Mouse (Mus musculus) adrenal gland, postnatal 25 days (tissue): ENCODE measurements around the gene Atraid. TPM values are rescaled to one million over a fixed set of nuclear protein-coding genes. Genes with fewer than 3 reads are reported as not detected.

Experiments used
- DNase-seq: peaks from one replicate; pipeline ENCODE4 v3.0.0; 2021; ENCODE audit warnings: mixed read lengths
- total RNA-seq: library from RNA; stranded (reverse); gene quantifications from 2 replicates; pipeline ENCODE4 v1.2.3, GENCODE M21; 2021

Gene Atraid
- total RNA-seq, 1 experiment from 2014 or later = 139 TPM

DNA sequence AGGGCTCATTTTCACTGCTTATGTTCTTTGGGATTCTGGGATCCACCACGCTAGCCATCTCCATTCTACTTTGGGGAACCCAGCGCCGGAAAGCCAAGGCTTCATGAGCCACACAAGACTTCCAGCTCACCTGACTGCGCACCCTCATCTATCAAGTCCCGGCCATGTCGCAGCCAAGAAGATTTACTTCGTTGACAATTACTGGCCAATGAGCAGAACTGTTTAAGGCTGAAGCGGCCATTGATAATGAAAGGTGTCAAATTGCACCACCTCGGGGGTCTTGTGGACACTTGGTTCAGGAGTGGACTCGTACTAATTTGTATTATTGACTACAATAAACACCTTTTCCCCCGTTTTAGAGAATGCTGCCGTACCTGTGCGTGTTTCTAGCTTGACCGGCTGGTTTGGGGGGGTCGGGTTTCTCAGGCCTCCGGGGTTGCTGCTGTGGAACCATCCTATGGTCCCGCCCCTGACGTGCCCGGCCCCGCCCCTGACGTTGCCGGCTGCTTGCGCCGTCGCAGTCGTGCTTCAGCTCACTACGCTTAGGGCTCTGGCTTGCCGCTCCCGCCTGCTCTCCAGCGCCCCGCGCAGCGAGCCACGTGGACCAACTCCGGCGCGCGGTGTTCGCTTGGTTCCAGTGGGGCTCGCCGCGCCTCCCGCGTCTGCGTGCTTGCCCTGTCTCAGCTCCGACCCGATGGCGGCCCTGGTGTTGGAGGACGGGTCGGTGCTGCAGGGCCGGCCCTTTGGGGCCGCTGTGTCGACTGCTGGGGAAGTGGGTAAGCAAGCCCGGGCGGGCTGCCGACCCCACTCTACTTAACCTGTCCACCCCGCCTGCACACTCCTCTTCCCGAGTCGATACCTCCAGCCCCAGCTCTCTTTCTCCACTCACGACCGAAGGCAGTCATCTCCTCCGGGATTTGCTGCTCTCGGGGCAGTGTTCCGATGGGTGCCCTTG lies 6.4 kb downstream of the Atraid start, which contains the start of gene Cad:
Cad (plus strand) TSS at position 520 of the 955 bp plus-strand sequence.
- peak; percentile 96 for DNase-seq

DNA sequence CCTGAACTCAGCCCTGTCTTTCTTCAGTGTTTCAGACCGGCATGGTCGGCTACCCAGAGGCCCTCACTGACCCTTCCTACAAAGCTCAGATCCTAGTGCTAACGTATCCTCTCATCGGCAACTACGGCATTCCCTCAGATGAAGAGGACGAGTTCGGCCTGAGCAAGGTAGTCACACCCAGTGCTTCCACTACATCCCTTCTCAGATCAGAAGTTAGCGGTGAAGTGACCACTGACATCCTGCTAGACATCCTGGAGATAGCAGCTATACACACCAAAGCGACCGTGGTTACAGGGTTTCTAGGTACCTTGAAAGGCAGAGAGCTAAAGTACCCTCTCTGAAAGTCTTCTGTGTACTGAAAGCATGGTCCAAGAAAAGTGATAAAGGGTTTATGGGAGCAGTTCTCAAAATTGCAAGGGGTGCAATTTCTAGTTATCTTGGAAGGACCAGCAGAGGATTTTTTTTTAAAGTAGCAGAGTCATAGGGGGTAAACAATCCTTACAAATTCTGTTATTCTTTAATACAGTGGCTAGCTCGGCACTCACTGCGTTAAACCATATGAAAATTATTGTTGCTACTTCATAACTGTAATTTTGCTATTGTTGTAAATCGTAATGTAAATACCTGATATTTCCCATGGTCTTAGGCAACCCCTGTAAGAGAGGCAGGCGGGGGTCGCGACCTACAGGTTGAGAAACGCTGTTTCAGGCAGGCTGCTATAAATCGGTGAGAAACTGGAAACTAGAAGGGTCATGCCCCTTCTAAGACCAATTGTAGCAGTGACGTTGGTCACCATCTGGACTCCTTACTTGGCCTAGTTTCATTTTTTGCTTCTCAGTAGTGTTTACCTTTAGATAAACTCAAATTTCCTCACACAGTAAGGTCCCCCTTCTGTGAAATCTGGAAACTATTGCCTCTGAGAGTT lies 7.4 kb downstream of the Atraid start:
- no peak for DNase-seq

DNA sequence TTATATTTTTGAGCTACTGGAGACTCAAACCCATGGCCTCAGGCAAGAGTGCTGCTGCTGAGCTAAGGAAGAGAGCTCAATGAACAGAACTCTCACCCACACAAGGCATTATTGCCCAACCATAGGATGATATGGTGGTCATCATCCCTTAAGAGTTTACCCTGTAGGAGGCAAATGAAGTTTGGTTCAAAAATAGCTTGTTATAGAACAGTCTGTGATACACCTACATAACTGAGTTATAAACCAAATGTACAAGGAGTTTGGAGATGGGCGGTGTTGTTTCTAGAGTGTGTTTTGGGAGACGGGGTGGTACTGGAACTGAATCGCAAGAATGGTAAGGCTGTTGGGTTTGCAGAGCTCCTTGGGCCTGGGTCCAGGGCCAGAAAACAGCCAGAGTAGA lies 21.7 kb downstream of the Atraid start:
- DNase-seq = no peak

DNA sequence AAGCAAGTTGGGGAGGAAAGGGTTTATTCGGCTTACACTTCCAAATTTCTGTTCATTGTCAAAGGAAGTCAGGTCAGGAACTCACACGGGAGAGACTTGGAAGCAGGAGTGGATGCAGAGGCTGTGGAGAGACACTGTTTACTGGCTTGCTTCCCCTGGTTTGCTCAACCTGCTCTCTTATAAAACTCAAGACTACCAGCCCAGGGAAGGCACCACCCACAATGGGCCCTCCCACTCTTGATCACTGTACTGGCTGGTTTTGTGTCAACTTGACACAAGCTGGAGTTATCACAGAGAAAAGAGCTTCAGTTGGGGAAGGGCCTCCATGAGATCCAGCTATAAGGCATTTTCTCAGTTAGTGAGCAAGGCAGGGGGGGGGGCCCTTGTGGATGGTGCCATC lies 22.9 kb downstream of the Atraid start:
- no peak for DNase-seq

DNA sequence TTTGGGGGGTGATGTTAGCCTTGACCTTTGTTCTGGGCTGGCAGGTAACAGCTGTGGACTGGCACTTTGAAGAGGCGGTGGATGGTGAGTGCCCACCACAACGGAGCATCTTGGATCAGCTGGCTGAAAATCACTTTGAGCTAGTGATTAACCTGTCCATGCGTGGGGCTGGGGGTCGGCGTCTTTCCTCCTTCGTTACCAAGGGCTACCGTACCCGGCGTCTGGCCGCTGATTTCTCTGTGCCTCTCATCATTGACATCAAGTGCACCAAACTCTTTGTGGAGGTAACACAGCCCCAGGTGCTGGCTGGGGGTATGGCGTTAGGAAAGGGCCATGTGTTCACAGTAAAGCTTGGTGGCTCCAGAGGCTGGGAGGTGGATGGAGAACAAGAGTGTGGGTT lies 23.7 kb downstream of the Atraid start:
- DNase-seq = no peak

DNA sequence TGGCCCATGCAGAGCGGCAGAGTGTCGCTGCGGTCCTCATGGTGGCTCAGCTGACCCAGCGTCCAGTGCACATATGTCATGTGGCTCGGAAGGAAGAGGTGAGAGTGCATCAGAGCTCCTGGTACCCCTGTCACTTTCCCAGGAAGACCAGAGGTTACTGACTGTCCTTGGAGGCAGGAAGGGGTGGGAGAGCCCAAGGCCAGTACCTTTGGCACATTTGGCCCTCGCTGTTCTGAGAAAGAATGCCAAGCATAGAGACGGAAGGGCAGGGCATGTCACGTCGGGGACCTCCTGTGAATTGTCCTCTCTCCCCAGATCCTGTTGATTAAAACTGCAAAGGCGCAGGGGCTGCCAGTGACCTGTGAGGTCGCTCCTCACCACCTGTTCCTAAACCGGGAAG lies 25.1 kb downstream of the Atraid start:
- no peak for DNase-seq

DNA sequence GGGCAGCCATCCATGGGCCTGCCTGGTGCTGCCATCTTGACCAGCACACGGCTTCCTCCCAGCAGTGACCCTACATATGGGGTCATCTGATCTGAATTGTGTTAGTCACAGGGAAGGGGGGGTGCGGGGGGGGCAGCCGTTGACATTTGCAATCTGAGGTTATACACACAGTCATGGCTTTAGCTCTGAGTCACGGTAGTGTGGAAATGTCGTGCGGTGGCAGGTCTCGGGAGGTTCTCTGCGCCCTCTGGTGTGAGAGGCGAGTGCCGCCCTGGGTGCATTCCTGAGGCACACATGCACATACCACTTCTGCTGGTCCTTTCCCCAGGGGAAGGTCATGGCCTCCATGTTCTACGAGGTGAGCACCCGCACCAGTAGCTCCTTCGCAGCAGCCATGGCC lies 28.2 kb downstream of the Atraid start:
- peak; percentile 59 for DNase-seq

DNA sequence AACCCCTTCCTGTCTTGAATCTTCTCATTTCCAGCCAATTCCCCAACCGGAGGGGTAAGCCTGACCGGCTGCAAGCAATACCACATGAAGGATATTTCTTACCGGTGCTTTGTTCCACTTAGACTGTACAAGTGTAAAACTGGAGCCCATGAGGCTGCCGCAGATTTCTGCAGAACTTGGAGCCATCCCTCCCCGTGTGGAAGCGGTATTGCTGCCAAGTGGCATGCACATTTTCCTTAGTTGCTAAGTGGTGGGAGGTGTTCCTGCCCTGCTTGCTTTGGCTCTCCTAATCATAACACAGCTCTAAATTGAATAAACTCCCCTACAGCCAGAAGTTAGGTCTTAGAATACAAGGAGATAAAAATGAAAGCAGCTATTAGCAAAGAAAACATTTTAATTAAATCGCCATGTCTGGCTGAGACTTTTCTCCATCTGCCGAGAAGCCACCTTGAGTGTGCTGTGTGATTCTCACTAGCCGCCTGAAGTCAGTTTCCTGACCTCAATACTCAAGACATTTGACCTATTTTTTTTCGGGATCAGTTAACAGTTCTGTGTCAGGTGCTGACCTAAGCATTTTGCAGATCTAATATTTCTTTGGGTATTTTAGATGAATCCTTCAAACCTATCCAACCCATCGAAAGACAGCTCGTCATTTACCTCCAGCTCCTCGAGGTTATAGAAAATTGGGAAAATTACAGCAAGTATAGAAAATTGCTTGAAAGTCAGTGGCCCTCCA lies 32.1 kb downstream of the Atraid start:
- DNase-seq = no peak

DNA sequence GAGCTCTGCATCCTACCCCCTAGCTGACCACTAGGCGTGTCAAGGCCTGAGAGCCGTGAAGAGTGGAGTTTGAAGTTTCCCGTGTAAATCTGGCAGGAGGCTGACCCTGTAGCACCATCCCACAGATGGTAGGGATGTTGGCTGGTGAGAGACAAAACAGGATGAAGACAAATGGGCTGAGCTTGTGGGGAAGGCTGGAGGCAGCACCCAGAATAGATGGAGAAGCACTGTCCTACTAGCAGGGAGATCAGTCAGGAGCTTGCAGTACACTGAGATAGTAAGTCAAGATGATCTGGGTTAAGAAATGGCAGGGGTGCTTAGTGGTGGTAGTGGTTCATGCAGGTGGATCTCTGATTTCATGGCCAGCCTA lies 32.7 kb downstream of the Atraid start:
- DNase-seq = no peak

DNA sequence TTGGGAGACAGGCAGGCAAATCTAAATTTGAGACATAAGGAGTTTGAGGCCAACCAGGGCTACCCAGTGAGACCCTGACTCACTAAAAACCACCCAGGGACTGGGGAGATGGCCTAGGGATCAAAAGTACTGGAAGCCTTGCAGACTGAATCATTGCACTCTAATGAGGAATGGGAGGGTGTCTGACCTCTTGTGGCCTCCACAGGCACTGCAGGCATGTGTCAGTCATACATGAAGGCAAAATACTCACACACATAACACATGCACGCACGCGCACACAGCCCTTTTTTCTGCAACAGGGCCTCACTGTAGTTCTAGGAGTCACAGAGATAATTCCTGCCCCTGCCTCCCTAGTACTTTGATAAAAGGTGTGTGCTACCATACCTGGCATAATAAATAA lies 33.3 kb downstream of the Atraid start:
- peak; percentile 52 for DNase-seq

DNA sequence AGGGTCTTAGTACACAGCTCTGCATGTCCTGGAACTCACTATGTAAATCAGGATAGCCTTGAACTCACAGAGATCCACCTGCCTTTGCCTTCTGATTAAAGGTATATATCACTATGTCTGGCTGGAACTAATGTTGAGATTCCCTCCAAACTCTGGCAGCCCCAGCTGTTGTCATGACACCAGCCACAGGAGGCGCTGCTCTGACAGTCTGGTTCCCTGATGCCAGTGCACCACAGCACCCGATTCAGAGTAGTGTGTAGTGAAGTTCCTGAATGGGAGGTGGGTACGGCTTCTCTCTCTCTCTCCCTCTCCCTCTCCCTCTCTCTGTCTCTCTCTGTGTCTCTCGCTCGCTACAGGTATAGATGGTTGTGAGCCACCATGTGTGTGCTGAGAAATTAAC lies 34.2 kb downstream of the Atraid start:
- DNase-seq = peak; percentile 68

DNA sequence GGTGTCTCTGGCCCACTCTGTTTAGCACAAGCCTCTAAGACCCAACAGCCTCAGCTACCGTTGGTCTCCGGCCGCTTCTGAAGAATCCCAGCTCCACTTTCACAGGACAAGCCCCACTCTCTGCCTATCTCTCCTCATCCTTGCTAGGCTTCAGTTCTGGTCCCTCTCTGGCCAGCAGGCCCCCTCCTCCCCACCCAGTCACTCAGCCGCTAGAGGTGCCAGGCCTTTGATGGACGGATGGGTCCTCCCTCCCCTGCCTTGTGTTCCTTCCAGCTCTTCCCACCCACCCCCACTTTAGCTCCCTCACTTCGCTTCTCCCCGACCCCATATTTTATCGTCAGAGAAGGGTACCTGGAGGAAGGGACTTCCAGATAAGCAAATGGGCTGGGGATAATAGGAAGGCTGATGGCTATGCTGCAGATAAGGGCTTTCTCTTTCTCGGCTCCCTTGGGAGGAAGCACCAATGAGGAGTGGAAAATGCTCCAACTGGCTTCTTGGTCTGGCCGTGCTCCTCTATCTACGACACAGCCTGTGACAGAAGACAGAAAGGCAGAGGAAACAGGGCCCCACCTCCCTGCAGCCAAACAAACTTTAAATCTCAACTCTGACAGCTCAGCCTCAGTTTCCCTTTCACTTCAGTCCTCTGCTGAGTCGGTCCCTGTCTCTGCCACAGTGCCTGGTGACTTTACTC lies 35.0 kb downstream of the Atraid start:
- DNase-seq = no peak

DNA sequence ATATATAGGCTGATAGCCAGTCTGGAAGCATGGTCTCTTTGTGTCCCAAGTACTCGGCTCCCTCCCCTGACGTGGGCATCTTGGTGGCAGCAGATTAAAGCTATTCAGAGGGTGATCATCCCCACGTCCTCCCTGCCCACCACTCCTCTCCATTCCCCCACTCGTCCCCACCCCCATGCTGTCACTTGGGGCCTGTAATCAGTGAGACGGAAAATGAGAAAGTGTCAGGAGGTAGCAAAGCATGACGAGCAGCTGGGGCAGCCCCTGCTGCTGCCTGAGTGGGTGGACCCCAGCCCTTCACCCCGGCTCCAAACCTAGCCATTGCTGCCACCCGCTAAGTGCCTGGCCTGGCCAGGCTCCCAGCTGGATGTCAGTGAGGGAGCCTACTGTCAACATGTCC lies 35.8 kb downstream of the Atraid start:
- no peak for DNase-seq

DNA sequence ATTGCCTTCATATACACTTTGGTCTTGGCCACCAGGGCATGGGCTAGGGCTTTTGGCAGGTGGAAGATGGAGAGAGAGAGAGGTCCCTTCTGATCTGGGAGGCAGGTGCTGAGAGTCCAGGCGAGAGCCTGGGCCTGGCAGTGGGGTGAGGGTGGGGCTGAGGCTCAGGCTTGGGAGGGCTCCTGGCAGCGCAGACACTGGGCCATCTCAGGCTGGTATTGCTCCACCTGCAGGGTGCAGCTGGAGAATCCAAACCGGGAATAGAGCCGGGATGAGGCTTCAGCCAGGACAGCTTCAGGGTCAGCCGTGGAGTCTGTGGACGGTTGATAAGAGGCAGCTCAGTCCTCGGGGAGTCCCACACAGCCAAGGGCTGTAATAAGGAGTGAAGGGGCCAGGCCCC lies 38.5 kb downstream of the Atraid start:
- DNase-seq = no peak

DNA sequence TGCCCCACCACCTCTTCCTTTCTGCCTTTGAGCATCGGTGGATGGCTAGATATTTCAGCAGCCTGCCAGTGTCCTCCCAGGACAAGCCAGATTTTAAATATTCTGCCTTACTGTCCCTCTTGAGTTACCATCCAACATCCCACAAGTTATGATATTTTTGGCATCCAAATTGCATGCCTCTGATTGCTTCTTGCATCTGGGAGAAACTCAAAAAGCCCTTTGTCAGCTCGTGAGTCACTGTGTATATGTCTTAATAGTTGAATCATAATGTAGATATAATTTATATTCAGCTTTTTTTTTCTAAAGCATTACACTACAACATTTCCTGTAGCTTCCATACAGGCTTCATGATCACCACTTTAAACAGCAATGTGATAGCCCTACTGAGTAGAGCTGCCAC lies 39.0 kb downstream of the Atraid start:
- DNase-seq = no peak

DNA sequence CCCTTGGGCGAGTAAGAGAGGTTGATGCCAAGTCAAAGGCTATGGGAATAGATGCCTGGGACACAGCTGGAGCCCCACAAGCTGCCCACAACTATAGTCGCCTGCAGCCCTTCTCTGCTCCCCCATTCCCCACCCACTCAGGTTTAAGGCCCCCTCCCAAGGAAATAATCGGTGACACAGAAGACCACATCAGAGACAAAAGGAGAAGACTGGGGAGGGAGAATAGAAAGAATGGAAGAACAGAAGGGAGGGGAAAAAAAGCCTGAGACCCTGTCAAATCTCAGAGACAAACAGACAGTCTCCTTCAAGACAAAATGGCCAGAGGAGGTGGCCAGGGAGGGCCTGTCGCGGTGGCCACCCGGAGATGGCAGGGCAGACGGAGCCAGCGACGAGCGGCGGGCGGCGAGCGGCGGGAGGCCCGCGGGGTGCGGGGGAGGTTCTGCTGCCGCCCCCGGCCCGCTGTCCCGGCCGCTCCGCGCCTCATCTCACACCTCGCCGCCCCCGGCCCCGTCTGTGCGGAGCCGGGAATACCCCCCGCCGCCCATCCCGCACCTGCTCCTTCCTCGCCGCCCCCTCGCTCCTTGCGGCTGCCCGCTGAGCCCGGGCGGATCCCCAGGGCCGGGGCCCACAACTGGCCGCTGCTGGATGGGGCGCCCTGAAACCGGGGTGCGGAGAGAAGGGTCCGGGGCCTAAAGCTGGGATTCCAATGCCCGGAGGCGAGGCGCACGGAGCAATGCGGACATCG lies 44.3 kb downstream of the Atraid start:
- DNase-seq = no peak

DNA sequence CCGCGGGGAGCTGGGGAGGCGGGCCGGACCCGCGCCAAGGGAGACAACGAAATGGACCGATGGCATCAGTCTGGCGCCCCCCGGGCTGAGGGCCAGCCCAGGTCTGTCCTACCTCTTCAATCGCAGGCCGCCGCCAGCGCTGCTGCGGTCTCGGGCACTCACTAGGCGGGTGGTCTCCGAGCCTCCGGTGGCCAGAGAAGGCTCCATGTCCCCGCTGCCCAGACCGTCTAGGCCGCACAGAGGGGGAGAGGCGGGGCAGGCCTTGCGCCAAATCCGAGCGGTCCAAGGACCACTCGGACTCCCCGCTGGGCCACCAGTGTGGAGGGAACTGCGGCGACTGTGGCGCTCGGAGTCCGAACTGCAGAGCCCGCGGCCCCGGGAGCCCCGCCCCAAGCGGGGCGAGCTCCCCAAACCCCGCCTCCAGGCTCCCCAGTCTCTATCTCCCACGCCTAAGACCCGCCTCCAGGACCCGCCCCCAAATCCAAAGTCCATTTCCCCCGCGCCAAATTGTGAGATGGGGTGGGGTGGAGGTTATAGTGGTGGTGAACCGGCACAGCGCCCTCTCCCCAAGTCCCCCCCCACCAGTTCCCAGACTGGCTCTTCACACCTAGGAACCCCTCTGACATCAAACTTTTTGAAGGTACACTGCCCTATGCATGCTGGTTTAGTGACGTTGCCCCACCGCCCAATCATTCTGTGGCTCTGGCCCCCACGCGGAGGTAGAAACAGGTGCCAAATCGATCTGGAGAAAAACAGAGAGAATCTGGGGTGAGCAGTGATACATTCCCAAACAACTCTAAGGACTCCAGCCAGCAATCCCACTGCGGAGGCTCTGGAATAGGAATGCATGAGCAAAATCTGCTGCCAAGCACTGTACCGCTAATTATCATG lies 45.3 kb downstream of the Atraid start:
- DNase-seq = peak; percentile 46

DNA sequence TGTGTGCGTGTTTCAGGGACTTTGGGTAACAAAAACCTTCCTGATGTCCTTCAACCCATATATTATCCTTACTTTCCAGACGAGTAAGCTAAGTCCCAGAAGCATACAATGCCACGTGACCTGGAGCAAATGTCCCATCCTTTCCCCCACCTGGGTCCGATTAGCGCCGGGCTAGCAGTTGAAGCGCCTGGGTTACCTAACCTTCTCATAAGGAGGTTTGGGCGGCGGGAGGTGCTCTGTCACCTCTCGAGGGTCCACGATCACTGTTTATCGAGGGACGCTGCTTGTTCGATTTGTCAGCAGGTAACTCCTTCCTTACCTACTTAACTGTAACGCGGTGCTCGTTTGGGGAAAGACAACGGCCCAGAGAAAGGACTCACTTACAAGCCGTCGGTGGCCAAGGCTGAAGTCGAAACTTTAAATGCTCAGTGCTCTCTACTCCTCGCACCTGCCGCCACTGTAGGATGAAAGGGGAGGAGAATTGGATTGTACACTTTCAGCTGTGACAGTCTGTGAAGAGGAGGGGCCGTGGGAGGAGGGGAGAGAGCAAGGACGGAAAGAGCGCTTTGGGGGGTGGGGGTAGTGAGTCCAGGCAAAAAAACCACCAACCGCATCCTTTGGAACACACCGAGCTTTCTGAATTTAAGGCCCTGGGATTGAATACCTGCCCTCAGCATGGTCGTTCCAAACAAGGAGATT lies 46.1 kb downstream of the Atraid start:
- no peak for DNase-seq
